Mouse (Mus musculus) lung, postnatal 10 days (tissue): ENCODE measurements around the gene Prpf6.

Experiments
- DNase-seq: peaks from one replicate; pipeline ENCODE4 v3.0.0; 2021

Gene Prpf6

GRCm38 (mm10) chr2:181598454-181599351 lies 7.0 kb downstream of the Prpf6 start, which contains the start of gene Samd10:
Gene Samd10 (minus strand): TSS chr2:181599212.
- peak; percentile 65 for DNase-seq

DNA sequence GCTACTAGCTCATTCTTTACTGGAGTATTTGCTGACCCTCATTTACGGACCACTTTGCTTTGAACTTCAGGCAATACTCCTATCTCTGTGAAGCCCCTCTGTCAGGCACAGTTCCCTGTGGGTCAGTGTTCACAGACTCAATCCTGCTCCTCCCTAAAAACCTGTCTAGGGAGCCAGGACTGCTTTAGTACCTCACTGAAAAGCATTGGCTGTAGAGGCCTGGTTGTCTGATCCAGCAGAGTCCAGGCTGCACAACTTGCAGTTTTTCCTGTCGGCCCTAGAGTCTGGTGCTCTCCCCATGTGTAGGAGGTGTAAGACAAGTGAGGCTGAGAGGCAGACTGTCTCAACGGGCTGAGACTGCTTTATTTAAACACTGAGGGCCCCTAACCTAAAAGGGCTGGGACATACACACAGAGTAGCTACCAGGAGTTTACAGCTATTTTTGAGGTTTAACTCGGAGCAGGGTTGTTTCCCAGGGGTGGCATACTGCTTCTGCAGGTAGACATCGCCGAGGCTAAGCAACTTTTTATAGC lies 8.6 kb downstream of the Prpf6 start:
- DNase-seq = no peak

DNA sequence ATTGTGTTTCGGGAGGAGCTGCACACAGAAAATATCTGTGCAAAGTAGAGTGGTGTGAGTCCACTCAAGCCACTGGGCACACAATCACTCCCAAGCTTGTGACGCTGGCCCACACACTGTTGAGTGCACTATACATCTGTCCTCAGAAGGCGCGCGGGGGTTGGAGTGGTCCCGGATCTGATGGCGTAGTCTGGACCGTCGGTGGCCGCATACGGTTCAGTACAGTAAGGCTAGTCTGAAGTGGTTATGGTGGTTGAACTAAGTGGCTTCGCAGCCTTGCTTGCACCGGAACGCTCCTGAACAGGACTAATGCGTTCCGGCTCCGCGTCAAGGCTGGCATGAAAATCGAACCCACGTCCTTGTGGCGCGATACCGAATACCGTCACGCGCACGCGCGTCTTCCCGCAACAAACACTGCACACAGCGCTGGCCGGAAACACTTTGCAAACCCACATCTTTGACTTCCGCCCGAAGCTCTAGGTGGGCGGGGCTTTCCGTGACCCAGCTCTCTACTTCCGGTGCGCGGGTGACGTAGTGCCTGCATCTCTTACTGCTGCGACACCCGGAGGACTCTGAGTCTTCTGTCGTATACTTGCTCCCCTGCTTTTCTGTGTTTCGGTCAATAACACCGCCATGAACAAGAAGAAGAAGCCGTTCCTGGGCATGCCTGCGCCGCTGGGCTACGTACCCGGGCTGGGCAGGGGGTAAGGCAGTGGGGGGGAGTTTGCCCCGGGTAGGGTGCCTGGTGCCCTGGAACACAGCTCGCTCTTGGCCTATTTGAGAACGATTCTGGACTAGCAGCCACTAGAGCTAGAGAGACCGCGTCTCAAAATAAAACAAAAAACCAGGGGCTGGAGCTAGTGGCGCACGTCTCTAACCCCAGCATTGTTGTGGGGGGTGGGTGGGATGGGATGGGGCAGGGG lies 9.4 kb downstream of the Prpf6 start:
- DNase-seq = peak; percentile 98

GRCm38 (mm10) chr2:181601751-181602145 lies 10.1 kb downstream of the Prpf6 start:
- DNase-seq = no peak

GRCm38 (mm10) chr2:181602367-181602766 lies 10.7 kb downstream of the Prpf6 start:
- no peak for DNase-seq

DNA sequence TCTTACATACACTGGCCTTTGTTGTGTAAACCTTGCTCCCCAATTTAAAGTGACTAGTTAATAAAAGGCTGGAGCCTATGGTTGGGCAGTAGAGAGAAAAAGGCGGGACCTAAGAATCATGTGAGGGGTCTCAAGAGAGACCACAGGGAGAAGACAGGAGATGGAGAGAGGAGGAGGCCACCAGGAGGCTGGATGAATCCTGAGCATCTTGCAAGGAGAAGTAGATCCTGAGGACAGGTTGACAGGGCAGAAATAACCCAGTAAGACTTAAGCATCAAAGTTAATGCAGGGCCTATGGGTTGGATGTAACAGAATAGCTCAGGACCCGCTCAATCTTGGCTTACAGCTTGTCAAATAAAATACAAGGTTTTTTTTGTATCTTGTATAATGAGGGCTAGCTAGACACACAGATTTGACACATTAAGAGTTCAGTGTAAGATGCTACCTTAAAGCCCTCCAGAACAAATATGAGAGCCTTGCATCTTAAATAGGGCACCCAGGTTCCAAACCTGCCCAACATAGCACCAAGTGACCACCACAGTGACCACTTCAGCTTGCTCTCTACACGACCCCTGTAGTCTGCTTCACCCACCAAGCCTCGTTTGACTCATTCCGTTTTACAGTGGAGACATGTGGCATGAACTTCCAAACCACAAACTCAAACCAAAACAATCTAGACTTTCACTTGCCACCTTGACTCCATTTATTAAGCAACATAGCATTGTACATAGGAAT lies 27.3 kb downstream of the Prpf6 start:
- DNase-seq = no peak

DNA sequence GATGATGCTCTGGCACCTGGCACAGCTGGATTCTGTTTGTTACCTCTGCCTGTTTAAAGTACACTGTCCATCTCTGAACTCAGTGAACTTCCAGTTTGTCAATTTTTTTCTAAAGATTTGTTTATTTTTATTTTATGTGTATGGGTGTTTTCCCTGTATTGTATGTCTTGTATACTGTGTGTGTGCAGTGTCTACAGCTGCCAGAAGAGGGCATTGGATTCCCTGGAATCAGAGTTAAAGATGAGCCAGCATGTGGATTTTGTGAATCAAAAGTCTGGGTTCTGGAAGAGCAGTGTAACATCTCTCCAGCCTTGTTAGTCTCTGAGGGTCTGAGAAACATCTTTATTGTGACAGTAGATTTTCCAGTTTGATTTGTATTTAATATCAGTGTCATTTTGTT lies 31.7 kb downstream of the Prpf6 start:
- DNase-seq = peak; percentile 26

- DNase-seq = no peak
Measured at GRCm38 (mm10) chr2:181628471-181628870, 36.8 kb downstream of the Prpf6 start.

GRCm38 (mm10) chr2:181632624-181633023 lies 41.0 kb downstream of the Prpf6 start:
- no peak for DNase-seq

DNA sequence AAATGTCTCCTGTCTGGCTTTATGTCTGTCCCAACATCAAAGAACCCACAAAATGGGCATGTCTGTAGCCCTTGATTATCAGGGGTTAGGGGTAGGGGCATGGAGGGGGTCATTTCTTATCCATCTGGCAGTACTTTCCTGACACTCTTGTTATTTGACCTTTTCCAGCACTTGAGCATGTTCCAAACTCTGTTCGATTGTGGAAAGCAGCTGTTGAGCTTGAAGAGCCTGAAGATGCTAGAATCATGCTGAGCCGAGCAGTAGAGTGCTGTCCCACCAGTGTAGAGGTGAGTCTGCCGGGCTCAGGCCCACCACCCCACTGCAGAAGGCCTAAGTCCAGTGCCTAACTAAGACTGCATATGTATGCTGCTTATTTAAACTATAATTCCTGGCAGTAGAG lies 44.2 kb downstream of the Prpf6 start:
- no peak for DNase-seq

DNA sequence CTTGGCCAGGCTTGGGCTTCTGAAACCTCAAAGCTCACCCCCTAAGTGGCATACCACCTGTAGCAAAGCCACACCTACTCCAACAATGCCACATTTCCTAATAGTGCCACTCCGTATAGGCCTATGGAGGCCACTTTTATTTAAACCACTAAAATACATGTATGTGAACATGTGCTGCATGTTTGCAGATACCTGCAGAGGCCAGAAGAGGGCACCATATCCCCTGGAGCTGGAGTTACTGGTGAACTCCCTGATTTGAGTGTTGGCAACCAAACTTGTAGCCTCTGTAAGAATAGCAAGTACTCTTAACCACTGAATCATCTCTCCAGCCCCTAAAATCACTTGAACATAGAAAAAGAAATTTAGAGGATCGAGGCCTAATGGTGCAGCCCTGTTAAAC lies 52.7 kb downstream of the Prpf6 start:
- DNase-seq = peak; percentile 72

GRCm38 (mm10) chr2:181645666-181646065 lies 54.0 kb downstream of the Prpf6 start:
- no peak for DNase-seq

DNA sequence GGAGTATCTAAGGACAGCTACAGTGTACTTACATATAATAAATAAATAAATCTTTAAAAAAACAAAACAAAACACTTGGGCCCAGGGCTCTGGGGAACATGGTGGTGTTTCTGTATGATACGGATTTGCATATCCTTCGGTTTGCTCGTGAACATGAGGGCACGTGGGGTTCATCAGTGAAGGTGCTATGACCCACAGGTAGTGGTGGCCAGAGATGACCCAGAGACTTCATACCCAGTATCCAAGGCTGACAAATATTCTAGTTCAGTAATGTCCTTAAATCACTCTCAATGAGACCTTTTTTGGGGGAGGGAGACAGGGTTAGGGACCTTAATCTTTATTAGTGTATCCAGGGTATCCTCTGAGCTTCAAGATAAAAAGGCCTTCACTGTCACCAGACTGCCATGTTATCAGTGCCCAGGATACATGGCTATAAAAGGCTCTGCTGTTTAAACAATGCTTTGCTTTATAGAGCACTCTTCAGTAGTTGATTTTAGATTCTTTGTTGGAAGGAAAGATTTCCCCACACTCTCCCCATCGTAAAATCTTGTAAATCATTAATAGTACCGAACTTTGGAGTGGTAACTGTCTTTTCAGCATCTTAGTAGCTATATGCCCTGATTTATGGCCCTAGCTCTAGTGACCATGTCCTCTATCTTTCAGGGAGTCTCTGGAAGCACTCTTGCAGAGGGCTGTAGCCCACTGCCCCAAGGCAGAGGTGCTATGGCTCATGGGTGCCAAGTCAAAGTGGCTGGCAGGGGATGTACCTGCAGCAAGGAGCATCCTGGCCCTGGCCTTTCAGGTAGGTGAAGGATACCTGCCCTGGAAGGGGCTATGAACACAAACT lies 55.2 kb downstream of the Prpf6 start:
- DNase-seq = no peak

- no peak for DNase-seq
Measured at GRCm38 (mm10) chr2:181648926-181649325, 57.3 kb downstream of the Prpf6 start.

- DNase-seq = no peak
Measured at GRCm38 (mm10) chr2:181653065-181653464, 61.4 kb downstream of the Prpf6 start.

DNA sequence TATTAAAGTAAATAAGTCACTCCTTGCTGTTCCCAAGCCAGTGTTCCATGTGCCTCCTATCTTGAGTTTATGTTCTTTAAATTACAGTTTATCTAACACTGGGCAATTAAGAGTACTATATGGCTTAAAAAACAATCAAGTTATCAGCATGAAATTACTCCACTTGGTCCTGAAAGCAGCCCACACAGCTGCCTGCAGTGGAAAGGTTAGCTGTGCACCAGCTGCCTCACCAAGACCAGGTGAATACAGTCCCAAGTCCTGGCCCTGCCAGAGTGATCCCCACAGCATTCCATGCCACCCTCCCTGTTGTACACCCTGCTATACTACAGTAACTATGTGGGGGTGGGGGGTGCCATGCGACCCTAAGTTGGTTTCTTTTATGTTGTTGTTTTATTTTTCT lies 61.9 kb downstream of the Prpf6 start:
- no peak for DNase-seq

- DNase-seq = no peak
Measured at GRCm38 (mm10) chr2:181656734-181657133, 65.1 kb downstream of the Prpf6 start, which contains the start of gene Gm29797. Gene Gm29797 (plus strand): TSS chr2:181657034.

GRCm38 (mm10) chr2:181657441-181657840 lies 65.8 kb downstream of the Prpf6 start:
- no peak for DNase-seq

DNA sequence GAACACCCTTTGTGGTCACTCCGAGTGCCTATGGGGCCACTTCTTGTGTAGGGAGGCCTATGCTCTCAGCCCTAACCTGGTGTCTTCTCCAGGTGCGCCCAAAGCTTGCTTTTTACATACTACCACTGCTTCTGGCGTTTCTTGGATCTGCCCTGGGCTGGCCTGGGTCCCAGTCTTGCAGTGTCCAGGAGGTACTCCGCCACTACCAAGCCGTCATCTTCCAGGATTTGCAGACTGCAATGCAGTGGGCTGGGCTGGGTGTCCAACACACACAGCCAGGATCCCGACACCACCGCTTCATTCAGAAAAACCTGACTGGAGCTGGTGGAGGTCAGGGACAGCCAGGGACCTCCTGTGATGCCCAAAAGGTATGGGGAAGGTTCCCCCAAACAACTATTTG lies 66.9 kb downstream of the Prpf6 start:
- DNase-seq = no peak

GRCm38 (mm10) chr2:181658930-181659555 lies 67.4 kb downstream of the Prpf6 start:
- peak; percentile 84 for DNase-seq

DNA sequence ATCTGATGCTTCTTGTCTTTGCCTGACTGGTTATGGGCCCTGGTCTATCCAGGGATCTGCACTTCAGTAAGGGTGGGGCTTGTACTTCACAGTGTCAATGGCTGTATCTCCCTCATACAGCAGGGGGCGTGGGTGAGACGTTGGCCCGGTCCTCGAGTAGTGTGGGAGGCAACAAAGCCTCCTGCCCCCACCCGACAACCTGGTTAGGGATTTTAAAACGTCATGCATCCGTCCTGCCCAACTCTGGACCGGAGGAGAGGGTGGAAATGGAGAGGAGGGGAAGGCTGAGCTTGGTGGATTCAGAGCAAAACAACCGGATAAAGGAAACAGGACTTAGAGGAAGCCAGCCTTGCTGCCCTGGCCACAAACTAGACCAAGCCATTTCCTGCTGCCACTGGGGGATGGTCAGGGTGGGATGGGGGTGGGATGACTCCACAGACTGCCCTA lies 68.0 kb downstream of the Prpf6 start:
- DNase-seq = peak; percentile 96
